Mouse (Mus musculus) urinary bladder, adult 18-20 months (tissue): ENCODE results near the gene Celsr3.

Experiments used
- DNase-seq, 2 experiments: peaks; one replicate each; pipeline ENCODE4 v3.0.0; 2022; ENCODE audit warnings: low spot score in 2 of 2, mixed read lengths in 2 of 2

The Celsr3 gene

DNA sequence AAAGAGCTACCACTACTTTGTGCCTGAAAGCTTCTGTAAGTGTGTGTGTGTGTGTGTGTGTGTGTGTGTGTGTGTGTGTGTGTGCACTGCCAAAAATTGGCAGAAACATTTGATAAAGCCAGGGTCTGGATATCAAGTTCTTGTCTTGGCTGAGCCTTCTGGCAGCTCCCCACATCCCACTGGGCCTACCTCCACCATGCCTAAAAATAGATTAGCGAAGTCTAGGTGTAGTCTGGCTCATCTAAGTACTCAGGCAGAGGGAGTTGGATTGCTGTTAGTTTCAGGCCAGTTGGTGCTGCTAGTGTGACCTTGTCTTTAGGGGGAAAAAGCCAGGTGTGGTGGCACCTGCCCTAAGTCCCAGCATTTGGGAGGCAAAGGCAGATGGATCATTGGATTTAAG is 19.3 kb upstream of the Celsr3 start:
- DNase-seq = no peak

GRCm38 (mm10) chr9:108807674-108808073 is 18.4 kb upstream of the Celsr3 start:
- DNase-seq = no peak

GRCm38 (mm10) chr9:108808163-108808665 is 17.9 kb upstream of the Celsr3 start, which contains the start of gene Nckipsd:
Gene Nckipsd, plus strand, starts transcription at chr9:108808368.
- peak; percentile 90 to 95 for DNase-seq

- DNase-seq = no peak
These were observed 16.9 kb upstream of the Celsr3 start for GRCm38 (mm10) chr9:108809188-108809587.

GRCm38 (mm10) chr9:108809723-108810122 is 16.4 kb upstream of the Celsr3 start:
- DNase-seq = no peak

- DNase-seq = no peak
These were observed 15.6 kb upstream of the Celsr3 start for GRCm38 (mm10) chr9:108810516-108810915.

GRCm38 (mm10) chr9:108815557-108815956 is 10.6 kb upstream of the Celsr3 start:
- no peak for DNase-seq

DNA sequence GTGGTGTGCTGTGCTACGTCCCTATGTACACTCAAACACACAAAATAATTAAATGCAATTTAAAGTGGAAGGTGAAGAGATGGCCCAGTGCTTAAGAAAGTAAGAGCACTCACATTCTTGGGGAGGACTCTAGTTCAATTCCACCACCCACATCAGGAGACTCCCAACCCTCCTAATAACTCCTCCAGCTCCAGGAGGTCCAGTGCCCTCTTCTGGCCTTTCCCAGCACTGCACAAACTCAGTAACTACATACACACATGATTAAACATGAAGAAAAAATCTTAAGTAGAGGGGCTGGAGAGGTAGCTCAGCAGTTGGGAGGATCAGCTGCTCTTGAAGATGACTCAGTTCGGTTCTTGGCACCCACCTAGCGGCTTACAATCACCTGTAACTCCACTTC is 6.6 kb upstream of the Celsr3 start:
- DNase-seq = peak in 1 of 2 experiments; percentile 28

- no peak for DNase-seq
These were observed 6.0 kb upstream of the Celsr3 start for GRCm38 (mm10) chr9:108820077-108820476.

DNA sequence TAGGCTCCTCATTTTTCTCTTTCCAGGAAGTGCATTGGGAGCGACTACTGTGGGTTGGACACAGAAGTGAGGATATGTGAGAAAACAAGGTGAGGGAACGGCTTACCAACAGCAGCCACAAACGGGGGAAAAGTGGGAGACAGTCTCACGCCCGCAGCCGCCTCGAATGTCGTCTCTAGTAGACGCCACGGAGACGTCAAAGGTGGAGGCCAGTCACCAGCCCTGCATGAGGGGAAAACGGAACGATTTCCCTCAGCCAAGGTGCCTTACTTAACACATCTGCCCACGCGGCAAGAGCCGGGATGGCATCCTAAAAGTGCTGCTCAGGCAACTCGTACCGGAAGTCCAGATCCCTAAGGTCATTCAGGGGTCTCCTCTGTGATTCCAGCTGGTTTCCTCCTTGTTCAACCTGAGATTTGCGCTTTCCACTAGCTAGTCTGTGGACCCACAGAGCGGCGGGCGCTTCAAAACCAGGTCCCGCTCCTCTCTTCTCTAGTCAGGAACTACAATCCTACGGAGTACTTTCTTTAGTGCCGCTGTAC is 1.9 kb upstream of the Celsr3 start:
- DNase-seq = no peak

- DNase-seq = no peak
These were observed 1.2 kb upstream of the Celsr3 start for GRCm38 (mm10) chr9:108824755-108825413.

- peak; percentile 65 to 67 for DNase-seq
These were observed 700 bp downstream of the Celsr3 start for GRCm38 (mm10) chr9:108826700-108827340.

GRCm38 (mm10) chr9:108827454-108827853 is 1.3 kb downstream of the Celsr3 start:
- DNase-seq = no peak

DNA sequence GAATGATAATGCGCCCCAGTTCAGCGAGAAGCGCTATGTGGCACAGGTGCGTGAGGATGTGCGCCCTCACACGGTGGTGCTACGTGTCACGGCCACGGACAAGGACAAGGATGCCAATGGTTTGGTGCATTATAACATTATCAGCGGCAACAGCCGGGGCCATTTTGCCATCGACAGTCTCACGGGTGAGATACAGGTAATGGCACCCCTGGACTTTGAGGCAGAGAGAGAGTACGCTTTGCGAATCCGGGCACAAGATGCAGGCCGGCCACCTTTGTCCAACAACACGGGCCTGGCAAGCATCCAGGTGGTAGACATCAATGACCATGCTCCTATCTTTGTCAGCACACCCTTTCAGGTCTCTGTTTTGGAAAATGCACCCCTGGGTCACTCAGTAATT is 1.8 kb downstream of the Celsr3 start:
- no peak for DNase-seq

GRCm38 (mm10) chr9:108831637-108832036 is 5.5 kb downstream of the Celsr3 start:
- DNase-seq = no peak

DNA sequence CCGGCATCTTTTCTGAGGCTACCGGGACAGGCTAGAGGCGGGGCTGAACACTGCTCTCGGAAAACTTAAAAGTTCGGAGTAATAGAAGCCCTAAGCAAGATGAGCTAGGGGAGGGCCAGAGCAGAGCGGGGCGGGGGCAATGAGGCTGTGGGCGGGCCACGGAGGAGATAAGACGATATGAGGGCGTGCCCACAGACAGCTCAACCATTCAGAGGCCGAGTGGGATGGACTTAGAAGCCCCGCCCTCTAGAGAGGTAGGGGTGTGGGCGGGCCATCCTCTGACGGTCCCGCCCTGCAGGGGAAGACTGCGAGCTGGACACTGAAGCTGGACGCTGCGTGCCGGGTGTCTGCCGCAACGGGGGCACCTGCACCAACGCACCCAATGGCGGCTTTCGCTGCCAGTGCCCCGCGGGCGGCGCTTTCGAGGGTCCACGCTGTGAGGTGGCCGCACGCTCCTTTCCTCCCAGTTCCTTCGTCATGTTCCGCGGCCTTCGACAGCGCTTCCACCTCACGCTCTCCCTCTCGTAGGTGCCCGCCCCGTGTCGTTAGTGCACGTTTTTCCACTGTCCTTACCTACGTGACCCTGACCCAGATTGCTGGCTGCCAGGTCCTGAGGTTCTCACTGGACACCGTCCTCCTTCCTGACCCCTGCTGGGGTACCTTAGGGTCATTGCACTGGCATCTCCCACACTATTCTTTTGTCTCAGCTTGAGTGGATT is 6.4 kb downstream of the Celsr3 start:
- peak; percentile 87 to 88 for DNase-seq

- no peak for DNase-seq
These were observed 16.9 kb downstream of the Celsr3 start for GRCm38 (mm10) chr9:108842989-108843388.

- no peak for DNase-seq
These were observed 19.3 kb downstream of the Celsr3 start for GRCm38 (mm10) chr9:108845390-108845789.

DNA sequence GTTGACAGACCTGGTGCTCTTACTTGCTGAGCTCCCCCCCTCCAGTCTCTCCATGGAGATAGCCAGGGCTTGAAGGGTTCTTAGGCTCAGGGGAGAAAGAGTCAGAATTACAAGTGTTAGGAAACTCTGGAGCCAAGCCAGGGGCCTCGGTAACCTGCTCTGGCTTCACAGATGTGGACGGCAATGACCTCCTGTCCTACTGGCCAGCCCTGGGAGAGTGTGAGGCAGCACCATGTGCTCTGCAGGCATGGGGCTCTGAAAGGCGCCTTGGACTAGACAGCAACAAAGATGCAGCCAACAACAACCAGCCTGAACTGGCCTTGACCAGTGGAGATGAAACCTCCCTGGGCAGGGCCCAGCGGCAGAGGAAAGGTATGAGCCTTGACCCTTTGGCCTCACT is 21.3 kb downstream of the Celsr3 start:
- no peak for DNase-seq

GRCm38 (mm10) chr9:108848419-108848818 is 22.3 kb downstream of the Celsr3 start:
- no peak for DNase-seq

- no peak for DNase-seq
These were observed 26.9 kb downstream of the Celsr3 start, which contains the start of gene Slc26a6 for GRCm38 (mm10) chr9:108852976-108853375. Gene Slc26a6, plus strand, starts transcription at chr9:108853283.

DNA sequence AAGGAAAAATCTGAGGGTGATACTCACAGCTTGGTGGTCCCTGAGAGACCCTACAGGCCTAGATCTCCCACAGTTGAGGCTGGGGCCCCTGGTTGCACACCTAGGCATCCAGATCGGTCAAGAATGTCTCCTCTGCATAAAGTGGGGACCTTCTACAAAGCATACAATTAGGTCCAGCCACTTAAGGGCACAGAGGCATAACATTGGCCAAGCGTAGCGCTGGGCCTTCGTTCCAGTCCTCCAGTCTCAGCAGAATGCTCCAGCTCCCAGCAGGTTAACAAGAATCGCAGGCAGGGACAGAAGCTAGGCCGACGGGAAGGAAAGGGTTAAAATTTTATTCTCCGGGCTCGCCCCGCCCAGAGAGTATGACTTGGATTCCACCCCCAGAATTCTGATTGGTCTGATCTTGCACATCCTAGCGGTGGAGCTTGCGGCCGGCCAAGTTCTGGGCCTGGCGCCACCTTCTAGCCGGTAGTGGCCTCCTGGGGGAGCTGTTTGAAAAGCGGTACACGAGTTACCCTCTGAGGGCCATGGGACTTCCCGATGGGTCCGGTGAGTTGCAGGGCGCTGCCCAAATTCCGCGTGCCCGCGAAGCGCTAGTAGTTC is 27.6 kb downstream of the Celsr3 start:
- peak in 1 of 2 experiments; percentile 89 for DNase-seq
